Mouse (Mus musculus) CH12.LX (cell line): ENCODE measurements around the gene Pde4d. TPM values are rescaled to one million over a fixed set of nuclear protein-coding genes. Genes with fewer than 3 reads are reported as not detected.

ENCODE experiments used
- DNase-seq: peaks from one replicate; pipeline ENCODE4 v3.0.0-alpha.2; 2013; ENCODE audit errors: extremely low read depth
- H3K27ac ChIP-seq: 2 replicates; pipeline ENCODE4 v1.5.1; 2012; ENCODE audit warnings: low read depth, mild to moderate bottlenecking, control low read depth, moderate library complexity; ENCODE audit not compliant: insufficient read depth
- H3K27me3 ChIP-seq: replicated peaks from 2 replicates; pipeline ENCODE3; 2012; ENCODE audit warnings: inconsistent platforms
- H3K36me3 ChIP-seq, 2 experiments: replicated peaks in 1 of 2; 2 replicates each; pipeline versions ENCODE3 to v1.6.1; 2012; ENCODE audit warnings: inconsistent platforms in 1 of 2, low read length in 1 of 2, mild to moderate bottlenecking in 1 of 2, mixed read lengths in 1 of 2, moderate library complexity in 1 of 2; ENCODE audit not compliant: control insufficient read depth in 1 of 2, insufficient read depth in 1 of 2
- H3K4me1 ChIP-seq, 2 experiments: 2 replicates each; pipeline ENCODE4 v1.6.1; 2012; ENCODE audit warnings: inconsistent platforms in 1 of 2, moderate library complexity in 1 of 2; ENCODE audit not compliant: insufficient read depth in 2 of 2, control insufficient read depth in 1 of 2
- H3K4me2 ChIP-seq: 2 replicates; pipeline ENCODE4 v1.6.1; 2012; ENCODE audit warnings: low read depth, mild to moderate bottlenecking, control low read depth; ENCODE audit not compliant: poor library complexity, insufficient read depth, severe bottlenecking
- H3K4me3 ChIP-seq, 3 experiments: fragments of 150-350 bp in 1 of 3; sonication (generic) in 1 of 3; replicated peaks in 1 of 3; 2 replicates each; pipeline versions ENCODE3 to v1.5.1; 2011 to 2012; ENCODE audit warnings: low read depth in 2 of 3, low read length in 2 of 3, mild to moderate bottlenecking in 2 of 3, moderate library complexity in 2 of 3, control low read depth in 1 of 3, improper control_type of control experiment in 1 of 3, inconsistent platforms in 1 of 3, mixed read lengths in 1 of 3; ENCODE audit not compliant: poor library complexity in 1 of 3
- H3K79me2 ChIP-seq: replicated peaks from 2 replicates; pipeline ENCODE4 v1.6.1; 2012; ENCODE audit warnings: mild to moderate bottlenecking, moderate library complexity; ENCODE audit not compliant: control insufficient read depth, poor library complexity, insufficient read depth, severe bottlenecking; ENCODE audit errors: extremely low read depth
- H3K9ac ChIP-seq: 2 replicates; pipeline ENCODE4 v1.6.1; 2012; ENCODE audit warnings: low read depth, mild to moderate bottlenecking, control low read depth, moderate library complexity; ENCODE audit not compliant: insufficient read depth
- H3K9me3 ChIP-seq: replicated peaks from 2 replicates; pipeline ENCODE3; 2012; ENCODE audit warnings: low read length, inconsistent platforms, mixed read lengths
- E2F4 ChIP-seq: IDR thresholded peaks from 2 replicates; pipeline ENCODE4 v1.6.1; 2011; ENCODE audit warnings: low read depth, low read length, improper control_type of control experiment; ENCODE audit not compliant: insufficient replicate concordance
- ELF1 ChIP-seq: IDR thresholded peaks from 2 replicates; pipeline ENCODE4 v1.6.1; 2014; ENCODE audit warnings: low read depth, mild to moderate bottlenecking, inconsistent platforms, low read length, improper control_type of control experiment
- EP300 ChIP-seq: IDR thresholded peaks from 2 replicates; pipeline ENCODE4 v1.6.1; 2011; ENCODE audit warnings: low read length, improper control_type of control experiment
- GABPA ChIP-seq: IDR thresholded peaks from 2 replicates; pipeline ENCODE4 v1.6.1; 2012; ENCODE audit warnings: low read depth, low read length, improper control_type of control experiment, inconsistent platforms; ENCODE audit not compliant: insufficient replicate concordance
- IRF4 ChIP-seq: IDR thresholded peaks from 2 replicates; pipeline ENCODE4 v1.6.1; 2014; ENCODE audit warnings: low read depth, mild to moderate bottlenecking, inconsistent platforms, low read length, improper control_type of control experiment
- JUN ChIP-seq: IDR thresholded peaks from 2 replicates; pipeline ENCODE4 v1.6.1; 2011; ENCODE audit warnings: low read depth, mild to moderate bottlenecking, low read length, improper control_type of control experiment, moderate library complexity; ENCODE audit not compliant: insufficient read depth
- JUND ChIP-seq: conservative IDR thresholded peaks from 2 replicates; pipeline ENCODE4 v1.6.1; 2011; ENCODE audit warnings: low read depth, low read length, improper control_type of control experiment
- KAT2A ChIP-seq: IDR thresholded peaks from 2 replicates; pipeline ENCODE4 v1.6.1; 2012; ENCODE audit warnings: low read length, improper control_type of control experiment, inconsistent platforms; ENCODE audit not compliant: insufficient replicate concordance
- MAFK ChIP-seq: IDR thresholded peaks from 2 replicates; pipeline ENCODE4 v1.6.1; 2011; ENCODE audit warnings: low read length, improper control_type of control experiment; ENCODE audit not compliant: insufficient replicate concordance
- MAX ChIP-seq: IDR thresholded peaks from 2 replicates; pipeline ENCODE4 v1.6.1; 2011; ENCODE audit warnings: low read length, improper control_type of control experiment
- MAZ ChIP-seq: IDR thresholded peaks from 2 replicates; pipeline ENCODE4 v1.6.1; 2012; ENCODE audit warnings: low read depth, mild to moderate bottlenecking, inconsistent platforms, low read length, improper control_type of control experiment, moderate library complexity
- MYC ChIP-seq: IDR thresholded peaks from 2 replicates; pipeline ENCODE4 v1.6.1; 2011; ENCODE audit warnings: low read depth, mild to moderate bottlenecking, improper control_type of control experiment, low read length
- NRF1 ChIP-seq: IDR thresholded peaks from 2 replicates; pipeline ENCODE4 v1.6.1; 2014; ENCODE audit warnings: low read depth, mild to moderate bottlenecking, inconsistent platforms, low read length, improper control_type of control experiment, moderate library complexity
- POLR2A ChIP-seq: IDR thresholded peaks from 2 replicates; pipeline ENCODE4 v1.6.1; 2011; ENCODE audit warnings: low read depth, mild to moderate bottlenecking, improper control_type of control experiment, low read length
- RAD21 ChIP-seq: IDR thresholded peaks from 2 replicates; pipeline ENCODE4 v1.6.1; 2011; ENCODE audit warnings: low read depth, mild to moderate bottlenecking, low read length, improper control_type of control experiment, moderate library complexity
- RCOR1 ChIP-seq: conservative IDR thresholded peaks from 2 replicates; pipeline ENCODE4 v1.6.1; 2012; ENCODE audit warnings: low read depth, mild to moderate bottlenecking, inconsistent platforms, low read length, improper control_type of control experiment
- SIN3A ChIP-seq: IDR thresholded peaks from 2 replicates; pipeline ENCODE4 v1.6.1; 2012; ENCODE audit warnings: low read length, improper control_type of control experiment, inconsistent platforms
- TCF12 ChIP-seq: IDR thresholded peaks from 2 replicates; pipeline ENCODE4 v1.6.1; 2014; ENCODE audit warnings: low read depth, mild to moderate bottlenecking, inconsistent platforms, low read length, improper control_type of control experiment
- UBTF ChIP-seq: IDR thresholded peaks from 2 replicates; pipeline ENCODE4 v1.6.1; 2012; ENCODE audit warnings: low read depth, mild to moderate bottlenecking, inconsistent platforms, low read length, improper control_type of control experiment, moderate library complexity
- USF1 ChIP-seq: IDR thresholded peaks from 2 replicates; pipeline ENCODE4 v1.6.1; 2014; ENCODE audit warnings: low read depth, mild to moderate bottlenecking, inconsistent platforms, low read length, improper control_type of control experiment
- USF2 ChIP-seq: conservative IDR thresholded peaks from 2 replicates; pipeline ENCODE4 v1.6.1; 2011; ENCODE audit warnings: low read depth, low read length, improper control_type of control experiment
- ZC3H11A ChIP-seq: IDR thresholded peaks from 2 replicates; pipeline ENCODE4 v1.6.1; 2012; ENCODE audit warnings: low read depth, mild to moderate bottlenecking, inconsistent platforms, low read length, improper control_type of control experiment
- ZKSCAN1 ChIP-seq: IDR thresholded peaks from 2 replicates; pipeline ENCODE4 v1.6.1; 2012; ENCODE audit warnings: low read depth, inconsistent platforms, low read length, improper control_type of control experiment, borderline replicate concordance
- dilution Hi-C: fragments of 300-500 bp; cut with MboI; formaldehyde crosslinking; loops from 2 replicates; pipeline ENCODE4 v1.14.3; 2020; ENCODE audit warnings: low sequenced_read_pairs; ENCODE audit not compliant: extremely low pct_unique_long_range_greater_than_20kb, extremely low pct_ligation_motif_present
- in situ Hi-C: fragments of 300-500 bp; cut with MboI; formaldehyde crosslinking; loops from 3 replicates; pipeline ENCODE4 v1.14.3; 2019; ENCODE audit warnings: low sequenced_read_pairs, low pct_ligation_motif_present, low pct_unique_long_range_greater_than_20kb, mixed read lengths
- polyA plus RNA-seq: library from polyadenylated mRNA; unstranded; fragments of >175 nt; gene quantifications from 2 replicates; pipeline ENCODE4 v1.2.1, GENCODE M21; 2012; ENCODE audit warnings: low read depth; ENCODE audit not compliant: insufficient read length
- total RNA-seq, 2 experiments: library from RNA; depleted of rRNA; stranded (reverse); fragments of 300-350 nt in 1 of 2; fragments of >200 nt in 1 of 2; gene quantifications; 2 replicates each; pipeline ENCODE4 v1.2.3; 2012 to 2014

The Pde4d gene
- total and polyA plus RNA-seq, 3 experiments, result not detected

GRCm38 (mm10) chr13:109678991-109679390, 1229.2 kb downstream of the Pde4d start:
- Histone ChIP-seq H3K4me2 (no peak overlapping the region), H3K79me2 (no peaks in the 10 kb centered on the region), H3K36me3 (no peaks in the 10 kb centered on the region), H3K27ac (no peak overlapping the region), H3K9me3 (peaks cover 45% of the 10 kb centered on the region), H3K27me3 (no peaks in the 10 kb centered on the region), H3K9ac (no peak overlapping the region), H3K4me3 (no peak overlapping the region), H3K4me1 (no peaks in the 10 kb centered on the region)
- DNase-seq, result no peak
- dilution Hi-C loops (no loop called here), in situ Hi-C loops (no loop called here)
- TF ChIP-seq MYC (no peak), GABPA (no peak), ZKSCAN1 (no peak), RCOR1 (no peak), KAT2A (no peak), ELF1 (no peak), JUN (no peak), MAX (no peak), POLR2A (no peak), UBTF (no peak), MAFK (no peak), TCF12 (no peak), NRF1 (no peak), EP300 (no peak), IRF4 (no peak)

- Histone ChIP-seq H3K36me3 (no peaks in the 10 kb centered on the region), H3K27ac (no peak overlapping the region), H3K4me3 (no peak overlapping the region), H3K9ac (no peak overlapping the region), H3K79me2 (no peaks in the 10 kb centered on the region), H3K9me3 (peaks cover 48% of the 10 kb centered on the region), H3K27me3 (no peaks in the 10 kb centered on the region), H3K4me1 (no peaks in the 10 kb centered on the region), H3K4me2 (no peak overlapping the region)
- in situ Hi-C loops, result no loop called here
- DNase-seq, result no peak
- dilution Hi-C loops, result no loop called here
- no peak for TF ChIP-seq JUND
- TF ChIP-seq E2F4, result no peak
- TF ChIP-seq USF2, result no peak
- TF ChIP-seq MAZ, result no peak
- no peak for TF ChIP-seq ZC3H11A
- TF ChIP-seq NRF1, result no peak
- TF ChIP-seq MAX, result no peak
- TF ChIP-seq SIN3A, result no peak
- no peak for TF ChIP-seq UBTF
- no peak for TF ChIP-seq USF1
- no peak for TF ChIP-seq RAD21
- TF ChIP-seq POLR2A, result no peak
- no peak for TF ChIP-seq RCOR1
Measured at GRCm38 (mm10) chr13:109680229-109680628, 1230.5 kb downstream of the Pde4d start.
